Mouse (Mus musculus): Measurements from ENCODE around the gene Kdr.

Gene Kdr

DNA sequence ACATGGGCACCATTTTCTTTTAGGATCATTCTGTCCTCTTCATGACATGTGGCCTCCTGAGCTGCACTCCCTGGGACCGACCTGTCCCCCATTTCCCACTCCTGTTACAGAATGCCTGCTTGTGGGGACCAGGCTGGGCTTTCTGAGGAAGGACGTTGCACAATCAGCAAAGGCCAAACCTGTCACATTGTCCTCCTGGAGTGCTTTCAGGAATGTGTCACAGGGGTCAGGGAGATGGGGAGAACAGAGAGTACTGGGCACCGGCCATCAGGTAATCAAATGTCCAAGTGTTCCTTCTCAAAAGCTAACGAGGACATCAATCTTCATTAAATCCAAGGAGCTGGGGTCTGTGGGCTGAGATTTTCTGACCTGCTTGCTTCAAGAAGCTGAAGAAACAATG is 72.2 kb downstream of the Kdr start:
- DNase-seq, result peak; percentile 40

DNA sequence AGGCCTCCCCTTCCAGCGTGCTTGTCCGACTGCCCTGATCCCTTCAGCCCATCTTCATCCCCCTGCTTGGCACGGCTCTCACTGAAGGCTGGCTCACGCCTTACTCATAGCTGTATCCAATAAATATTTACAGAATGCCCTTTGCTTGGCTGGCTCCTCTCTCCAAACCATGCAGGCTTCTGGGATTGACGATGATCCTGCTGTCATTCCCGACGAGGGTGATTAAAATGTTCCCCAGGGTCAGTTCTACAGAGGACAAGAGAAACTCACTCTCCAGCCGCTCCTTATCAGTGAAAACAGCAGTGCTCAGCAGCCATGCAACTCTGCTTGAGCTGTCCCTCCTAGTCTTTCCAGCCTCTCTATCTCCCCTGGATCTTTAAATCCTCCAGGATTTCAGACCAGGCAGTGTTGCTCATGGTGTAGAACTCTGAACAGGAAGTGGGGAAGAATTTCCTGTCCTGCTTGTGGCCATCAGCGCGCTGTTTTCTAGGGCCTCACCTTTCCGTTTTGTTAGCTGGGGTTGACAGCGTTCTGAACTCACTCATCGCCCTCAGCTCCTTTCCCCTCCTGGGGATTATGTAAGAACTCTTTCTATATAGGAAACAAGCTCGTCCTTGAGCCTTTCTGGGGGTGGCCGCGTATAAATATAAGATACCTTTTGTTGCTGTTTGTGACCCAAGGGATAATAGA is 77.9 kb downstream of the Kdr start:
- DNase-seq, result peak; percentile 11

DNA sequence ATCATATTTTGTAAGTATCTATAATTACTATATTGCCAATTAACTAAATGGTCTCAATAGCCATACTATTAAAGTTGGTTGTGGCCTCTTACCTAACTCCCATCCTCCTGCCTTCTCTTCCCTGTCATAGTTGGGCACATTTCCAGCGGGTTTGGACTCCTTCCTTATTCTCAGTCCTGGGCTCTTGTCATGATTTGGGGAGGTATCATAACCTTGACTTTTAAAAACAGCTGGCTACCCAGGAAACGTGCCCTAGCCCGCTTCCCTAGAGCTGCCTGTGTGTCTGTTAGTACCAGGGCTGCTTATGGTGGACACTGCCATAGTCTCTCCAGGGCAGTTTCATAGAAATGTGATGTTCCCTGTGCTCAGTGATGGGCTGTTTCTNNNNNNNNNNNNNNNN is 82.9 kb downstream of the Kdr start:
- no peak for DNase-seq

DNA sequence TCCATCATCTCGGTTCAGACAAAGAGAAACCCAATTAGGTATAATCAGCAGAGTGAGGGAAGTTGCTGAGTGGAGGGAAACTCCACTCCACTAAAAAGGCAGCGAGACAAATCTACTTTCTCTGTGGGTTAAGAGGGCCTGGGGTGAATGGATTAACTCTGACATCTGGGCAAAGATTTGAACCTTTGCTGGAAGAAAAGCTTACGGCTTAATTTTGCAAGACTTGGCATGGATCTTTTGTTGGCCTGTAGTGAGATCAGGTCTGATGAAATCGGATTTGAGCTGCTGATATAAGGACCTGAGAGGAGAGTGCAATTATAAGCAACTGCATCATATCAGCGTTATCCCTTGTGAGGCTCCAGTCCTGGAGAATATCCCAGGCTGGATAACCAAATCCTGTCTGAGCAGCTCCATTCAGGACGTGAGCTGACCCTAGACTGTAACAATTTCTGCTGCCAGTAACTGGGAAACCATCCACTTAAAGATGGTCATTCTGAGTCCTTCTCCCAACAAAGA is 85.2 kb downstream of the Kdr start:
- no peak for DNase-seq
